Mouse (Mus musculus): ENCODE data around the gene Anxa5. TPM values are rescaled to one million over a fixed set of nuclear protein-coding genes. Genes with fewer than 3 reads are reported as not detected.

Gene Anxa5
- 100 to 1,000 TPM; 250 to 254 TPM for total RNA-seq (2021)

- DNase-seq, result peak; percentile 99
Measured at GRCm38 (mm10) chr3:36475532-36476087, at the start of gene Anxa5, which contains the start of gene 1810062G17Rik. Gene Anxa5, minus strand, starts transcription at chr3:36475894. Gene 1810062G17Rik, plus strand, starts transcription at chr3:36475937.

GRCm38 (mm10) chr3:36524466-36524865 is 48.8 kb upstream of the Anxa5 start:
- no peak for DNase-seq

GRCm38 (mm10) chr3:36522137-36522536 is 46.4 kb upstream of the Anxa5 start:
- no peak for DNase-seq

- peak; percentile 38 for DNase-seq
Measured at GRCm38 (mm10) chr3:36521073-36522060, 45.7 kb upstream of the Anxa5 start, which contains the start of gene Gm11549. Gene Gm11549, minus strand, starts transcription at chr3:36521813.

GRCm38 (mm10) chr3:36516196-36516595 is 40.5 kb upstream of the Anxa5 start:
- no peak for DNase-seq

- no peak for DNase-seq
Measured at GRCm38 (mm10) chr3:36511491-36511890, 35.8 kb upstream of the Anxa5 start.

- DNase-seq, result no peak
Measured at GRCm38 (mm10) chr3:36505809-36506735, 30.4 kb upstream of the Anxa5 start.

- DNase-seq, result no peak
Measured at GRCm38 (mm10) chr3:36505306-36505705, 29.6 kb upstream of the Anxa5 start.

- no peak for DNase-seq
Measured at GRCm38 (mm10) chr3:36501546-36501945, 25.9 kb upstream of the Anxa5 start.

- DNase-seq, result no peak
Measured at GRCm38 (mm10) chr3:36500976-36501375, 25.3 kb upstream of the Anxa5 start.

- no peak for DNase-seq
Measured at GRCm38 (mm10) chr3:36499418-36499817, 23.7 kb upstream of the Anxa5 start.

- DNase-seq, result no peak
Measured at GRCm38 (mm10) chr3:36498224-36498623, 22.5 kb upstream of the Anxa5 start.

- peak; percentile 82 for DNase-seq
Measured at GRCm38 (mm10) chr3:36496746-36497145, 21.1 kb upstream of the Anxa5 start.

GRCm38 (mm10) chr3:36496273-36496672 is 20.6 kb upstream of the Anxa5 start:
- no peak for DNase-seq

- peak; percentile 93 for DNase-seq
Measured at GRCm38 (mm10) chr3:36495436-36495835, 19.7 kb upstream of the Anxa5 start.

GRCm38 (mm10) chr3:36494613-36495012 is 18.9 kb upstream of the Anxa5 start:
- DNase-seq, result no peak

- DNase-seq, result no peak
Measured at GRCm38 (mm10) chr3:36493641-36494283, 18.1 kb upstream of the Anxa5 start.

- DNase-seq, result no peak
Measured at GRCm38 (mm10) chr3:36492716-36493391, 17.2 kb upstream of the Anxa5 start.

GRCm38 (mm10) chr3:36491535-36491934 is 15.8 kb upstream of the Anxa5 start:
- no peak for DNase-seq

GRCm38 (mm10) chr3:36489590-36489910 is 13.9 kb upstream of the Anxa5 start:
- DNase-seq, result no peak

GRCm38 (mm10) chr3:36488899-36489589 is 13.3 kb upstream of the Anxa5 start:
- no peak for DNase-seq

All from heart, postnatal 4 days (tissue).